Mouse (Mus musculus) right cerebral cortex, postnatal 4 days (tissue): ENCODE measurements around the gene Slc38a2.
A peak's percentile ranks its signal among the peaks of the same experiment; 100 is the strongest.

Experiments used
- DNase-seq: peaks from one replicate; pipeline ENCODE4 v3.0.0-alpha.2; 2022

Gene Slc38a2

GRCm38 (mm10) chr15:96717181-96717580 is 17.7 kb upstream of the Slc38a2 start:
- no peak for DNase-seq

- no peak for DNase-seq
Observed at GRCm38 (mm10) chr15:96716371-96716770, 16.8 kb upstream of the Slc38a2 start.

GRCm38 (mm10) chr15:96715692-96716080 is 16.2 kb upstream of the Slc38a2 start:
- no peak for DNase-seq

- no peak for DNase-seq
Observed at GRCm38 (mm10) chr15:96715079-96715691, 15.7 kb upstream of the Slc38a2 start.

GRCm38 (mm10) chr15:96714676-96715016 is 15.1 kb upstream of the Slc38a2 start:
- no peak for DNase-seq

GRCm38 (mm10) chr15:96713758-96714675 is 14.5 kb upstream of the Slc38a2 start:
- no peak for DNase-seq

- DNase-seq: no peak
Observed at GRCm38 (mm10) chr15:96712338-96712737, 12.8 kb upstream of the Slc38a2 start.

GRCm38 (mm10) chr15:96711664-96712063 is 12.1 kb upstream of the Slc38a2 start:
- DNase-seq: no peak

GRCm38 (mm10) chr15:96710352-96711114 is 11.0 kb upstream of the Slc38a2 start:
- DNase-seq: no peak

GRCm38 (mm10) chr15:96709491-96710351 is 10.2 kb upstream of the Slc38a2 start:
- peak; percentile 100 for DNase-seq

- no peak for DNase-seq
Observed at GRCm38 (mm10) chr15:96708976-96709490, 9.5 kb upstream of the Slc38a2 start.

GRCm38 (mm10) chr15:96708428-96708827 is 8.9 kb upstream of the Slc38a2 start:
- no peak for DNase-seq

GRCm38 (mm10) chr15:96707936-96708335 is 8.4 kb upstream of the Slc38a2 start:
- no peak for DNase-seq

GRCm38 (mm10) chr15:96702466-96703031 is 3.0 kb upstream of the Slc38a2 start:
- no peak for DNase-seq

- DNase-seq: no peak
Observed at GRCm38 (mm10) chr15:96700766-96701165, 1.2 kb upstream of the Slc38a2 start.

GRCm38 (mm10) chr15:96698658-96699448 is 677 bp downstream of the Slc38a2 start:
- peak; percentile 88 for DNase-seq

GRCm38 (mm10) chr15:96697901-96698657 is 1.5 kb downstream of the Slc38a2 start:
- DNase-seq: no peak

- DNase-seq: no peak
Observed at GRCm38 (mm10) chr15:96696486-96697284, 2.8 kb downstream of the Slc38a2 start.
